Mouse (Mus musculus) neural tube, embryonic 14.5 days (tissue): ENCODE measurements around the gene Gm49394. TPM values are rescaled to one million over a fixed set of nuclear protein-coding genes. Genes with fewer than 3 reads are reported as not detected.

ENCODE experiments used
- ATAC-seq: fragments of 200-750 bp; cut with Nextera tagmentation; 2 replicates; pipeline ENCODE4 v1.8.0; 2017; ENCODE audit warnings: low read depth, mild to moderate bottlenecking, moderate TSS enrichment, moderate library complexity
- H3K27ac ChIP-seq: fragments of 300-500 bp; sonication (generic); 2 replicates; pipeline ENCODE4 v1.5.1; 2014; ENCODE audit warnings: low read depth, mild to moderate bottlenecking, control low read depth, low read length, moderate library complexity, mixed read lengths
- H3K27me3 ChIP-seq: fragments of 300-500 bp; sonication (generic); 2 replicates; pipeline ENCODE4 v1.6.1; 2014; ENCODE audit warnings: low read length; ENCODE audit not compliant: control insufficient read depth, insufficient read depth
- H3K36me3 ChIP-seq: fragments of 300-500 bp; sonication (generic); 2 replicates; pipeline ENCODE4 v1.6.1; 2014; ENCODE audit warnings: low read length, mixed read lengths; ENCODE audit not compliant: control insufficient read depth, insufficient read depth
- H3K4me1 ChIP-seq: fragments of 300-500 bp; sonication (generic); 2 replicates; pipeline ENCODE4 v1.6.1; 2014; ENCODE audit warnings: low read length; ENCODE audit not compliant: control insufficient read depth, insufficient read depth
- H3K4me2 ChIP-seq: fragments of 300-500 bp; sonication (generic); 2 replicates; pipeline ENCODE4 v1.6.1; 2014; ENCODE audit warnings: mild to moderate bottlenecking, low read depth, low read length, control low read depth
- H3K4me3 ChIP-seq: fragments of 300-500 bp; sonication (generic); 2 replicates; pipeline ENCODE4 v1.5.1; 2014; ENCODE audit warnings: low read depth, low read length, control low read depth, mixed read lengths
- H3K9ac ChIP-seq: fragments of 300-500 bp; sonication (generic); replicated peaks from 2 replicates; pipeline ENCODE4 v1.6.1; 2014; ENCODE audit warnings: low read depth, mild to moderate bottlenecking, control low read depth, low read length, mixed read lengths
- H3K9me3 ChIP-seq: fragments of 300-500 bp; sonication (generic); 2 replicates; pipeline ENCODE4 v1.6.1; 2016; ENCODE audit warnings: low read length; ENCODE audit not compliant: control insufficient read depth
- WGBS: fragments of 180-500 bp; shearing (Covaris S2); extraction: QIAGEN DNeasy Blood & Tissue Kit; methylation state at CpG from one replicate; pipeline ENCODE4 v1.1.7; 2014; 5-methylcytosine and 5-hydroxymethylcytosine counted together
- polyA plus RNA-seq: library from polyadenylated mRNA; unstranded; fragments of >200 nt; fragmentation: Nextera tagmentation; extraction: Ambion mirVana; gene quantifications from 2 replicates; pipeline ENCODE4 v1.2.1, GENCODE M21; 2014

Gm49394 gene
- polyA plus RNA-seq, 1 experiment from 2014 or later: not detected

DNA sequence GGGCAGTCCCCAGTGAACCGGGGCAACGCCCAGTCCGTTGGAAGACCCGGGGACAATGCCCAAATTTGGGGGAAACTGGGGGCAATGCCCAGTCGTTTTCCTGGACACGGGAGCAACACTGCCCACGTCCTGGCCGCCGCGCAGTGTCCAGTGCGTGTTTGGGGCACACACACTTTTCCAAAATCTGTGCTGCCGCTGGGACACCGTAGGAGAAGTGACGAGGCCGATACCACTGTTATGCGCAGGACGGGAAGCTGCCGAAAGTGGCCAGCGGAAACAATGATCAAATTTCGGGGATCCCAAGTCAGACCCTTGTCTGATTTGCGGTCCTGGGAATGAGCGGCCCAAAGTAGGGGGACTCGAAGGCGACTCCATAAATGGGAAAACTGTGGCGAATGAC is 8.7 kb downstream of the Gm49394 start:
- WGBS: 2% methylated on average over 25 of the region's 25 CpGs
- ATAC-seq: no peak
- no peaks in the 10 kb centered on the region for H3K36me3 ChIP-seq
- peaks cover 64% of the 10 kb centered on the region for H3K27me3 ChIP-seq
- no peak overlapping the region; the same call in 1 of the 2 replicates for H3K4me2 ChIP-seq
- peaks cover 15% of the 10 kb centered on the region; the same call in 1 of the 2 replicates for H3K4me1 ChIP-seq
- no peak overlapping the region for H3K9ac ChIP-seq
- no peaks in the 10 kb centered on the region for H3K9me3 ChIP-seq
- peak overlapping the region; percentile 20; the same call in 1 of the 2 replicates for H3K4me3 ChIP-seq
- no peak overlapping the region for H3K27ac ChIP-seq

GRCm38 (mm10) chr7:142660651-142660945 is 9.1 kb downstream of the Gm49394 start:
- Histone ChIP-seq H3K4me3 (peak overlapping the region; percentile 20; the same call in 1 of the 2 replicates), H3K9me3 (no peaks in the 10 kb centered on the region), H3K4me2 (peak overlapping the region; percentile 39), H3K27me3 (peaks cover 62% of the 10 kb centered on the region), H3K9ac (peak overlapping the region; percentile 34; the same call in 1 of the 2 replicates), H3K36me3 (no peaks in the 10 kb centered on the region), H3K27ac (no peak overlapping the region), H3K4me1 (peaks cover 15% of the 10 kb centered on the region; the same call in 1 of the 2 replicates)
- ATAC-seq: no peak
- WGBS: under 1% methylated on average over 29 of the region's 29 CpGs

DNA sequence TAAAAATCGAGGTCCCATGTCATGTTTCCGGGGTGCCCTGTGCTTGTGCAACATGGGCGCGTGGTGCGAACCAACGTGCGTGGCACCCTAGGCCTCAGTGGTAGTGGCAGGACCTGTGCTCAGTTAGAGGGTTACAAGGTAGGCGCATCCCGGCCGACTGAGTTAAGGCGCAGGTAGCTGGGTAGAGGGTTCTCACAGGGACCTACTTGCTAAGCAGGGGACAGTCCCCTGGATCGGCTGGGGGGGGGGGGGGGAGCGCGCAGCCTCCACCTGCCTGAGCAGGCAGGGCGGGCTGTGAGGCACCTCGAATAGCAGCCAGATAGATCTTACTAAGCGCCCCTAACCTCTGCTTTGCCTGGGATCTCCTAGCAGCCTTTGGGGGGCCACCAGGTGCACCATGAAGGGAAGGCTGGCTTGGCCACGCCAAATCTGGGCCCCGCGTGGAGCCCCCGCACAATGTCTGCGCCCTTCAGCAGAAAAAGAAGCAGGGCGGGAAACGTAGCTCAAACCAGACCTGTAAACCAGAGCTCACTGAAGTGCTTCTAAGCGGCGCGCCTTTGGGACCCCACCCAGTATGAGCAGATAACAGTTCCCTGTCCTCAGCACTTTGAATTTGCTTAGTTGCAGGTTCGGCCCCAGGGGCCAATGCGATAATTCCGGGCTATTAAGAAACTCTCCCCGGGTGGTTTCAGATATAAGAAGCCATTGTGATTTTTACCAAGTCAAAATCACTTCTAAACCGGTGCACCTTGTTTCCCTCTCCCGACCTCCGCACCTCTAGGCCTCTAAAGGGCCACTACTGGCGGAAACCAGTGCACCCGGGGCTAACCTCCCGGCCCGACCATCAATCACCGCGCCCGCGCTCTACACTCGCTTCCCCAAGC is 9.7 kb downstream of the Gm49394 start:
- ATAC-seq: peak; percentile 12; the same call in 1 of the 2 replicates
- peaks cover 15% of the 10 kb centered on the region; the same call in 1 of the 2 replicates for H3K4me1 ChIP-seq

DNA sequence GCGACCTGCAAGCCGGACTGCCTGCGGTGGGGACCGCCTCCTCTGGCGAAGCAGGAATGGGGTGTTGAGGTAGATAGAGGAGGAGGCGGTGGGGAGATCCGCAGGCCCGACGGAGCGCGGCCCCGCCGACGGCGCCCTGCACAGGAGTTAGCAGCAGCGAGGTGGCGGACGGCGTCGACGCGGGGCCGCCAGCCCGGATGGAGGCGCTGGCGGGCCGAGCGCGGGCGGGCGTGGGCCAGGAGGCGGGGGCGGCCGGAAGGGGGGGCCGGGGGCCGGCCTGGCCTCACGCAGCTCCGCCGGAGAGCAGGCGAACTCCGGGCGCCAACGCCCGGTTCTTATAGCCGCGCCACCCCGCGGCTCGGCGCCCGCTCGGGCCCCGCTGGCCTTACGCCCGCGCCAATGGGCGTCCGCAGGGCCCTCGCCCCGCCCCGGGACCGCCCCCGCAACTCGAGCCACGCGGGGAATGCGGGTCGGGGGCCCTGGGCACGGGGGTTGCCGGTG is 10.5 kb downstream of the Gm49394 start:
- WGBS: under 1% methylated on average over 35 of the region's 70 CpGs
- H3K9me3 ChIP-seq: no peaks in the 10 kb centered on the region
- H3K36me3 ChIP-seq: no peaks in the 10 kb centered on the region
- H3K4me1 ChIP-seq: peaks cover 15% of the 10 kb centered on the region; the same call in 1 of the 2 replicates
- no peak overlapping the region for H3K27ac ChIP-seq
- H3K9ac ChIP-seq: no peak overlapping the region
- ATAC-seq: peak; percentile 48; the same call in 1 of the 2 replicates
- peak overlapping the region; percentile 44 for H3K4me2 ChIP-seq
- peak overlapping the region; percentile 23 for H3K4me3 ChIP-seq
- H3K27me3 ChIP-seq: peaks cover 58% of the 10 kb centered on the region

More for the DNA sequence above, 9.7 kb downstream of the Gm49394 start:
- H3K27me3 ChIP-seq: peaks cover 57% of the 10 kb centered on the region
- no peaks in the 10 kb centered on the region for H3K36me3 ChIP-seq
- 1% methylated on average over 39 of the region's 43 CpGs for WGBS
- H3K4me2 ChIP-seq: peak overlapping the region; percentile 44
- peak overlapping the region; percentile 23 for H3K4me3 ChIP-seq
- peak overlapping the region; percentile 34; the same call in 1 of the 2 replicates for H3K9ac ChIP-seq
- H3K9me3 ChIP-seq: no peaks in the 10 kb centered on the region
- H3K27ac ChIP-seq: no peak overlapping the region

DNA sequence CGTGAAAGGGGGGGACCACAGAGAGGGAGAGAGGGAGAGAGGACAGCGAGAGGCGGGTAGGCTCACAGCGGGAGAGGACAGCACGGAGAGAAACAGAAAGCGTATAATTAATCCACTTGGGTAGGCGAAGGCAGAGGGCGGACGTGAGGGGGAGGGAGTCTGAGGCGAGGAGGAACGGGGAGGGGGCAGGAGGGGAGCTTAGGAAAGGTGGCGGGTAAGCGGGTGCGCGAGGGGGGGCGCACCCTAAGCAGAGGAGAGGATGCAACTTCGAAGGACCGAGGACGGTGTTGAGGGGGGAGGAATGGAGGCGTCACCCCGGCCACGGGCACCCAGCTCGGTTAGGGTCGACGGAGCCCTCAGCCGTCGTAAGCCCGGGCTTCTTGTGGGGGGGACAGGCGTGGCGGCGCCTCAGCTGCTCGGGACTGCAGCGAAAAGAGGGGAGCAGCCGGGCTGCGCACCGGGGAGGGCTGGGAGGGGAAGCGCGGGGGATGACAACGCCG is 11.0 kb downstream of the Gm49394 start:
- peak; percentile 22; the same call in 1 of the 2 replicates for ATAC-seq
- Histone ChIP-seq H3K36me3 (no peaks in the 10 kb centered on the region), H3K27ac (no peak overlapping the region), H3K9ac (peak overlapping the region; percentile 39; the same call in 1 of the 2 replicates), H3K4me1 (0 out of 2 replicates have a peak, but pooled peaks cover 11% of the 10 kb centered on the region), H3K4me2 (peak overlapping the region; percentile 44), H3K27me3 (peaks cover 60% of the 10 kb centered on the region), H3K9me3 (no peaks in the 10 kb centered on the region), H3K4me3 (peak overlapping the region; percentile 23)
- under 1% methylated on average over 38 of the region's 40 CpGs for WGBS

DNA sequence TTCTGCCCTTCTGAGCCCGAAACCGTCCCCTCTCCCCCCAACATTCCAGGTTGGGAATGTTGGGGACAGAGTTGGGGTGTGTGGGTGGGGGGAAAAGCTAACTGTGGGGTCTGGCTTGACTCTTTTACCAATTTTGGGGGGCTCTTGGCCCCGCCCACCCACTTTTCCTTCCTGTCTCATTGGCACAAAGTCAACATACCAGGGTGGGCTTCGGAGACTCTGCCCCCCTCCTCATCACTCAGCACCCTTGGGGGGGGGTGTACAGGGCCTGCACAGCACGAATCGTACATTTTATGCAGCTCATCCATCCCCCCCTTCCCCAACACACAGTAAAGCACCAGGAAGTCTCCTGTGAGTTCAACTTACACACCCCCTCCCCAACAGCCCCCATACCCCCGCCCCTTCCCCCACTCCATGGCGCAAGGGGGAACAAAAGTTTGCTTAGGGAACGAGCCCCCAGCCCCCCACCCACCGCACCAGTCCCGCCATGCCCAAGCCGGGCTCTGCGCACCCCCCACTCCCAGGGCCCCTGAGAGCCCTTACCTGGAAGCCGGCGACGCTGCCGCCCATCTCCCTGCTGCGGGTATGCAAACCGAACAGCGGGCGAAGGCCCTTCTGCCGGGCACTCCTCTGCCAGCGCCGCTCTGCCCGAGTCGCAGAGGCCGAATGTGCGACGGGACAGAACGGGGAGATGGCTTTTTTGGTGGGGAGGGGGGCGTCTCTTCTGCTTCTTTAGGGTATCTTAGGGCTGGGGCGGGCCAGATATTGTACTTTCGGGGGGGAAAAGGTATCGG is 11.7 kb downstream of the Gm49394 start:
- H3K36me3 ChIP-seq: no peaks in the 10 kb centered on the region
- peak overlapping the region; percentile 39 for H3K9ac ChIP-seq
- peaks cover 58% of the 10 kb centered on the region for H3K27me3 ChIP-seq
- no peak overlapping the region for H3K27ac ChIP-seq
- ATAC-seq: no peak
- WGBS: 0% methylated on average over 29 of the region's 34 CpGs
- peak overlapping the region; percentile 23 for H3K4me3 ChIP-seq
- no peaks in the 10 kb centered on the region for H3K9me3 ChIP-seq
- peak overlapping the region; percentile 44 for H3K4me2 ChIP-seq
- H3K4me1 ChIP-seq: 0 out of 2 replicates have a peak, but pooled peaks cover 11% of the 10 kb centered on the region

- 6% methylated on average over 8 of the region's 9 CpGs for WGBS
- Histone ChIP-seq H3K4me2 (no peak overlapping the region), H3K4me3 (peak overlapping the region; percentile 23; the same call in 1 of the 2 replicates)
Observed at GRCm38 (mm10) chr7:142657341-142657791, 12.4 kb downstream of the Gm49394 start.

GRCm38 (mm10) chr7:142656055-142656454 is 13.7 kb downstream of the Gm49394 start:
- no peak overlapping the region for H3K9ac ChIP-seq
- no peaks in the 10 kb centered on the region for H3K36me3 ChIP-seq
- H3K27ac ChIP-seq: no peak overlapping the region
- 26% methylated on average over 4 of the region's 4 CpGs for WGBS
- H3K9me3 ChIP-seq: no peaks in the 10 kb centered on the region
- H3K4me1 ChIP-seq: 0 out of 2 replicates have a peak, but pooled peaks cover 11% of the 10 kb centered on the region
- ATAC-seq: no peak
- peaks cover 48% of the 10 kb centered on the region for H3K27me3 ChIP-seq
- no peak overlapping the region for H3K4me2 ChIP-seq
- peak overlapping the region; percentile 4; the same call in 1 of the 2 replicates for H3K4me3 ChIP-seq

More at GRCm38 (mm10) chr7:142657341-142657791, 12.4 kb downstream of the Gm49394 start:
- ATAC-seq: no peak
- Histone ChIP-seq H3K27me3 (peaks cover 51% of the 10 kb centered on the region), H3K9me3 (no peaks in the 10 kb centered on the region), H3K27ac (no peak overlapping the region), H3K9ac (no peak overlapping the region), H3K4me1 (0 out of 2 replicates have a peak, but pooled peaks cover 11% of the 10 kb centered on the region), H3K36me3 (no peaks in the 10 kb centered on the region)
